ENCODE assay signal across 33 mouse cellular contexts in genomic region chr2:71483046-71483716, GRCm38 (mm10). TPM values are rescaled to one million over a fixed set of nuclear protein-coding genes. Genes with fewer than 3 reads are reported as not detected.
DNase-seq lines count a peak whose midpoint lies in the region; ATAC-seq and TF ChIP-seq lines count a peak whose summit lies in the region.
"Had no signal": no experiment of that assay in that cellular context is flagged by ENCODE, and none has a peak within 500 bp of the region (broad histone marks: within the 10 kb centered on the region; RNA-seq: fewer than 3 reads in every experiment).

No protein-coding gene starts in this region.

- H3K9me3 ChIP-seq in forebrain, embryonic 12.5 days: no peaks in the 10 kb centered on the region
- H3K9me3 ChIP-seq in forebrain, embryonic 15.5 days: no peaks in the 10 kb centered on the region
- H3K9me3 ChIP-seq in hindbrain, postnatal 0 days (ENCODE audit: low read length): no peaks in the 10 kb centered on the region
- no peaks in the 10 kb centered on the region for H3K9me3 ChIP-seq in hindbrain, embryonic 14.5 days (ENCODE audit: control insufficient read depth, low read length)
- no peaks in the 10 kb centered on the region for H3K9me3 ChIP-seq in embryonic facial prominence, embryonic 15.5 days (replicated peaks)
- H3K9me3 ChIP-seq in kidney, embryonic 14.5 days (ENCODE audit: control insufficient read depth, low read length): no peaks in the 10 kb centered on the region
- H3K9me3 ChIP-seq: heart, embryonic 12.5 days; hindbrain, embryonic 15.5 days had no signal

- H3K4me2 ChIP-seq in forebrain, embryonic 12.5 days: no peak overlapping the region
- no peak overlapping the region for H3K4me2 ChIP-seq in forebrain, embryonic 15.5 days (replicated peaks)
- H3K4me2 ChIP-seq in hindbrain, postnatal 0 days (ENCODE audit: low read depth, low read length): no peak overlapping the region
- H3K4me2 ChIP-seq in hindbrain, embryonic 14.5 days (replicated peaks): no peak overlapping the region
- H3K4me2 ChIP-seq in embryonic facial prominence, embryonic 15.5 days (replicated peaks): no peak overlapping the region
- H3K4me2 ChIP-seq in kidney, embryonic 14.5 days (replicated peaks; ENCODE audit: low read depth, low read length): no peak overlapping the region
- H3K4me2 ChIP-seq: heart, embryonic 12.5 days; hindbrain, embryonic 15.5 days; lung, embryonic 14.5 days had no signal

- H3K4me1 ChIP-seq in forebrain, embryonic 12.5 days: peaks cover 21% of the 10 kb centered on the region
- peaks cover 18% of the 10 kb centered on the region for H3K4me1 ChIP-seq in forebrain, embryonic 15.5 days
- H3K4me1 ChIP-seq in hindbrain, postnatal 0 days (ENCODE audit: insufficient read depth, low read length): no peaks in the 10 kb centered on the region
- H3K4me1 ChIP-seq in hindbrain, embryonic 14.5 days (replicated peaks; ENCODE audit: control insufficient read depth, insufficient read depth, low read length): no peaks in the 10 kb centered on the region
- H3K4me1 ChIP-seq in embryonic facial prominence, embryonic 15.5 days: peaks cover 26% of the 10 kb centered on the region
- H3K4me1 ChIP-seq in kidney, embryonic 14.5 days (ENCODE audit: control insufficient read depth, insufficient read depth, low read length): no peaks in the 10 kb centered on the region
- H3K4me1 ChIP-seq: hindbrain, embryonic 15.5 days had no signal

- peak; percentile 18 for DNase-seq in hindbrain, postnatal 0 days (ENCODE audit: low spot score)
- no peak for DNase-seq in hindbrain, embryonic 14.5 days (ENCODE audit: low spot score)
- peak; percentile 64 for DNase-seq in brain, embryonic 14.5 days (ENCODE audit: low read depth)
- DNase-seq: adrenal gland, postnatal 10 days; cerebellum, adult 11-12 months; cerebellum, postnatal 10 days; gastrocnemius, adult 2 months; gastrocnemius, postnatal 36 days; heart, adult 2 months; kidney, adult 18-20 months; kidney, postnatal 36 days; liver; lung, embryonic 14.5 days; lung, postnatal 14 days; right cerebral cortex, adult 18-20 months; right cerebral cortex, postnatal 4 days; thymus, adult 18-20 months; thymus, postnatal 36 days had no signal

- TF ChIP-seq CTCF in hindbrain, postnatal 0 days (IDR thresholded peaks at IDR 0.05; ENCODE audit: low read depth): no peak
- no peak for TF ChIP-seq CTCF in brain, embryonic 14.5 days (IDR thresholded peaks at IDR 0.05; ENCODE audit: borderline replicate concordance, extremely low read depth, insufficient read depth, insufficient read length)

- no peak for TF ChIP-seq POLR2A in brain, embryonic 14.5 days (IDR thresholded peaks at IDR 0.05; ENCODE audit: borderline replicate concordance, extremely low read depth, insufficient read depth, insufficient read length, poor library complexity, severe bottlenecking)

- H3K27ac ChIP-seq in forebrain, embryonic 12.5 days: 0 out of 2 replicates have a peak overlapping the region, but pooled peaks have one; percentile 31
- H3K27ac ChIP-seq in forebrain, embryonic 15.5 days (replicated peaks): no peak overlapping the region
- H3K27ac ChIP-seq in hindbrain, postnatal 0 days: no peak overlapping the region
- H3K27ac ChIP-seq in hindbrain, embryonic 14.5 days: no peak overlapping the region
- H3K27ac ChIP-seq in embryonic facial prominence, embryonic 15.5 days (replicated peaks): 0 out of 2 replicates have a peak overlapping the region, but pooled peaks have one; percentile 18
- H3K27ac ChIP-seq in kidney, embryonic 14.5 days (ENCODE audit: low read depth, low read length): no peak overlapping the region
- H3K27ac ChIP-seq: gastrocnemius, adult 2 months; heart, adult 2 months; hindbrain, embryonic 15.5 days; liver, embryonic 14.5 days; stomach, postnatal 0 days had no signal

- 56% methylated on average over 10 of the region's 10 CpGs for WGBS in forebrain, embryonic 12.5 days
- WGBS in forebrain, embryonic 15.5 days: 51% methylated on average over 10 of the region's 10 CpGs
- WGBS in hindbrain, postnatal 0 days: 63% methylated on average over 10 of the region's 10 CpGs
- 66% methylated on average over 10 of the region's 10 CpGs for WGBS in hindbrain, embryonic 14.5 days
- 43% methylated on average over 10 of the region's 10 CpGs for WGBS in embryonic facial prominence, embryonic 15.5 days
- WGBS in kidney, embryonic 14.5 days: 76% methylated on average over 10 of the region's 10 CpGs

- no peak overlapping the region for H3K9ac ChIP-seq in forebrain, embryonic 12.5 days
- no peak overlapping the region for H3K9ac ChIP-seq in forebrain, embryonic 15.5 days (replicated peaks)
- H3K9ac ChIP-seq in hindbrain, postnatal 0 days (replicated peaks; ENCODE audit: low read length): no peak overlapping the region
- no peak overlapping the region for H3K9ac ChIP-seq in hindbrain, embryonic 14.5 days
- no peak overlapping the region for H3K9ac ChIP-seq in embryonic facial prominence, embryonic 15.5 days
- H3K9ac ChIP-seq in kidney, embryonic 14.5 days (ENCODE audit: low read depth, low read length): no peak overlapping the region
- H3K9ac ChIP-seq: heart, embryonic 12.5 days; hindbrain, embryonic 15.5 days; liver, embryonic 14.5 days; lung, embryonic 14.5 days had no signal

- no peaks in the 10 kb centered on the region for H3K27me3 ChIP-seq in forebrain, embryonic 12.5 days
- no peaks in the 10 kb centered on the region for H3K27me3 ChIP-seq in forebrain, embryonic 15.5 days
- H3K27me3 ChIP-seq in hindbrain, postnatal 0 days (ENCODE audit: insufficient read depth, low read length): no peaks in the 10 kb centered on the region
- no peaks in the 10 kb centered on the region for H3K27me3 ChIP-seq in hindbrain, embryonic 14.5 days (ENCODE audit: control insufficient read depth, insufficient read depth, low read length)
- no peaks in the 10 kb centered on the region for H3K27me3 ChIP-seq in embryonic facial prominence, embryonic 15.5 days
- H3K27me3 ChIP-seq in kidney, embryonic 14.5 days (ENCODE audit: control insufficient read depth, insufficient read depth, low read length): no peaks in the 10 kb centered on the region
- H3K27me3 ChIP-seq: heart, embryonic 12.5 days; hindbrain, embryonic 15.5 days; Patski had no signal

- H3K4me3 ChIP-seq in forebrain, embryonic 12.5 days (replicated peaks): no peak overlapping the region
- H3K4me3 ChIP-seq in forebrain, embryonic 15.5 days: no peak overlapping the region
- no peak overlapping the region for H3K4me3 ChIP-seq in hindbrain, postnatal 0 days (ENCODE audit: low read length)
- no peak overlapping the region for H3K4me3 ChIP-seq in hindbrain, embryonic 14.5 days (replicated peaks; ENCODE audit: low read length)
- H3K4me3 ChIP-seq in embryonic facial prominence, embryonic 15.5 days (replicated peaks): no peak overlapping the region
- no peak overlapping the region for H3K4me3 ChIP-seq in kidney, embryonic 14.5 days (ENCODE audit: low read length)
- H3K4me3 ChIP-seq: erythroblast, embryonic 14.5 days; gastrocnemius, adult 2 months; heart, adult 2 months; heart, embryonic 12.5 days; hindbrain, embryonic 15.5 days had no signal

- no peaks in the 10 kb centered on the region for H3K36me3 ChIP-seq in forebrain, embryonic 12.5 days (replicated peaks)
- H3K36me3 ChIP-seq in forebrain, embryonic 15.5 days: no peaks in the 10 kb centered on the region
- no peaks in the 10 kb centered on the region for H3K36me3 ChIP-seq in hindbrain, postnatal 0 days (ENCODE audit: insufficient read depth, low read length)
- no peaks in the 10 kb centered on the region for H3K36me3 ChIP-seq in hindbrain, embryonic 14.5 days (replicated peaks; ENCODE audit: control insufficient read depth, insufficient read depth)
- no peaks in the 10 kb centered on the region for H3K36me3 ChIP-seq in embryonic facial prominence, embryonic 15.5 days
- H3K36me3 ChIP-seq in kidney, embryonic 14.5 days (ENCODE audit: control insufficient read depth, insufficient read depth, low read length): no peaks in the 10 kb centered on the region
- H3K36me3 ChIP-seq: heart, embryonic 12.5 days; hindbrain, embryonic 15.5 days had no signal

- no peak for ATAC-seq in forebrain, embryonic 12.5 days (ENCODE audit: low FRiP score)
- ATAC-seq in forebrain, embryonic 15.5 days (replicated peaks): no peak
- ATAC-seq in hindbrain, postnatal 0 days: no peak
- ATAC-seq in hindbrain, embryonic 14.5 days (ENCODE audit: low FRiP score): no peak
- no peak for ATAC-seq in embryonic facial prominence, embryonic 15.5 days (ENCODE audit: insufficient number of reproducible peaks, low FRiP score, low TSS enrichment, low read depth)
- no peak for ATAC-seq in kidney, embryonic 14.5 days (ENCODE audit: low FRiP score, low TSS enrichment)
- ATAC-seq: midbrain, embryonic 16.5 days; Patski had no signal

RNA-seq across cellular contexts. Expression of gene Metap1d, which starts 30.1 kb away (rescaled TPM):
- polyA plus RNA-seq in forebrain, embryonic 12.5 days (2016; fragmentation: Nextera tagmentation; extraction: Ambion mirVana): 41.2 and 42.9 TPM in 2 replicates
- polyA plus RNA-seq in forebrain, embryonic 15.5 days (2015; fragmentation: Nextera tagmentation; extraction: Ambion mirVana): 37.9 and 40.6 TPM in 2 replicates
- total RNA-seq in hindbrain, postnatal 0 days (2014; rRNA removed): 12.0 and 14.4 TPM in 2 replicates
- 26.2 and 29.1 TPM in 2 replicates for polyA plus RNA-seq in hindbrain, postnatal 0 days (2015; fragmentation: Nextera tagmentation; extraction: Ambion mirVana)
- 30.9 and 32.7 TPM in 2 replicates for polyA plus RNA-seq in hindbrain, embryonic 14.5 days (2014; fragmentation: Nextera tagmentation; extraction: Ambion mirVana)
- 42.5 and 77.8 TPM in 2 replicates for polyA plus RNA-seq in brain, embryonic 14.5 days (2012; rRNA removed)
- 42.5 and 44.8 TPM in 2 replicates for polyA plus RNA-seq in embryonic facial prominence, embryonic 15.5 days (2015; fragmentation: Nextera tagmentation; extraction: Ambion mirVana)
- polyA plus RNA-seq in kidney, embryonic 14.5 days (2014; fragmentation: Nextera tagmentation; extraction: Ambion mirVana): 36.8 and 44.9 TPM in 2 replicates

RNA-seq across cellular contexts. Expression of gene Dlx1, which starts 44.7 kb away (rescaled TPM):
- 207 and 300 TPM in 2 replicates for polyA plus RNA-seq in forebrain, embryonic 12.5 days (2016; fragmentation: Nextera tagmentation; extraction: Ambion mirVana)
- polyA plus RNA-seq in forebrain, embryonic 15.5 days (2015; fragmentation: Nextera tagmentation; extraction: Ambion mirVana): 284 and 297 TPM in 2 replicates
- total RNA-seq in hindbrain, postnatal 0 days (2014; rRNA removed): 2.5 and 3.5 TPM in 2 replicates
- not detected in 2 replicates for polyA plus RNA-seq in hindbrain, postnatal 0 days (2015; fragmentation: Nextera tagmentation; extraction: Ambion mirVana)
- 0.52 TPM in 1 of 2 replicates, not detected in the other for polyA plus RNA-seq in hindbrain, embryonic 14.5 days (2014; fragmentation: Nextera tagmentation; extraction: Ambion mirVana)
- polyA plus RNA-seq in brain, embryonic 14.5 days (2012; rRNA removed): 93.3 and 265 TPM in 2 replicates
- 9.7 and 12.5 TPM in 2 replicates for polyA plus RNA-seq in embryonic facial prominence, embryonic 15.5 days (2015; fragmentation: Nextera tagmentation; extraction: Ambion mirVana)
- polyA plus RNA-seq in kidney, embryonic 14.5 days (2014; fragmentation: Nextera tagmentation; extraction: Ambion mirVana): not detected in 2 replicates
- total RNA-seq: common myeloid progenitor, adult 5-6 weeks; gastrocnemius, postnatal 36 days; hematopoietic stem cell, adult 5-6 weeks had no signal
- polyA plus RNA-seq: heart, postnatal 0 days; kidney, embryonic 16.5 days; lung, embryonic 14.5 days had no signal

Comparison
In these comparisons a context has a peak if more than half of its experiments do, and no peak if none do; other contexts are left out.
1. H3K27ac ChIP-seq: peak in forebrain, embryonic 12.5 days (single experiment) and embryonic facial prominence, embryonic 15.5 days (single experiment); none in forebrain, embryonic 15.5 days (single experiment), hindbrain, postnatal 0 days (single experiment), hindbrain, embryonic 14.5 days (single experiment) and kidney, embryonic 14.5 days (single experiment).